Mouse (Mus musculus) myocyte (in vitro differentiated cells): ENCODE data around the gene Usp33.

Source experiments
- E2F4 ChIP-seq: IDR thresholded peaks from one replicate; pipeline ENCODE4 v1.6.1; 2011; ENCODE audit warnings: mild to moderate bottlenecking, control low read depth, moderate library complexity; ENCODE audit not compliant: insufficient read depth
- MAX ChIP-seq: IDR thresholded peaks from one replicate; pipeline ENCODE4 v1.6.1; 2011; ENCODE audit warnings: low read depth, mild to moderate bottlenecking, control low read depth
- MYOD1 ChIP-seq, 3 experiments: IDR thresholded peaks; one replicate each; pipeline ENCODE4 v1.6.1; 2011; ENCODE audit warnings: control low read depth in 2 of 3, low read depth in 2 of 3, mild to moderate bottlenecking in 2 of 3, moderate library complexity in 1 of 3; ENCODE audit not compliant: insufficient read length in 2 of 3, control insufficient read depth in 1 of 3
- MYOG ChIP-seq, 3 experiments: IDR thresholded peaks; one replicate each; pipeline ENCODE4 v1.6.1; 2011; ENCODE audit warnings: control low read depth in 2 of 3, low read depth in 2 of 3, mild to moderate bottlenecking in 2 of 3; ENCODE audit not compliant: insufficient read length in 2 of 3, control insufficient read depth in 1 of 3, insufficient read depth in 1 of 3
- POLR2A ChIP-seq: IDR thresholded peaks from one replicate; pipeline ENCODE4 v1.6.1; 2011; ENCODE audit warnings: low read depth, mild to moderate bottlenecking, control low read depth, moderate library complexity; ENCODE audit not compliant: insufficient read length
- POLR2AphosphoS2 ChIP-seq: IDR thresholded peaks from one replicate; pipeline ENCODE4 v1.6.1; 2011; ENCODE audit warnings: low read depth, control low read depth; ENCODE audit not compliant: insufficient read length
- SRF ChIP-seq: IDR thresholded peaks from one replicate; pipeline ENCODE4 v1.6.1; 2011; ENCODE audit warnings: low read depth; ENCODE audit not compliant: control insufficient read depth, insufficient read length
- TCF12 ChIP-seq: IDR thresholded peaks from one replicate; pipeline ENCODE4 v1.6.1; 2011; ENCODE audit warnings: mild to moderate bottlenecking, control low read depth; ENCODE audit not compliant: poor library complexity, insufficient read depth, severe bottlenecking
- USF1 ChIP-seq: IDR thresholded peaks from one replicate; pipeline ENCODE4 v1.6.1; 2011; ENCODE audit warnings: low read depth, mild to moderate bottlenecking, control low read depth, moderate library complexity

DNA sequence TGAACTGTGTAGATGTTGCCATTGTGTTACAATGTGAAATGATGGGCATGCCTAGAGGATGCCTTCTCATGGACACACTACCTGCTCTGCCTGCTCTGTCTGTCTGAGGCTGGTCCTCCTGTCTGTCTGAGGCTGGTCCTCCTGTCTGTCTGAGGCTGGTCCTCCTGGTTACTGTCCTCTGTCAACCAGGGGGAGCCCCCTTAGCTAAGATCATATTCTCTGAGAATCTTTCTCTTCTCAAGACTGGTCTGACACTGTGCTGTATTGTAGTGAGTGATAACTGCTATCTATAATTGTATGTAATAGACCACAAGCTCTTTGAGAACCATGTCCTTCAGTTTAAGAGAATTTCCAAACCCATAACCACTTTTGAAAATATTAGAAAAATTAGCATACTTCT, 89.3 kb downstream of the Usp33 start:
- TF ChIP-seq POLR2A (no peak), MAX (no peak), E2F4 (no peak), MYOG (IDR thresholded peaks at IDR 0.05; ENCODE audit: control insufficient read depth in 1 of 3, insufficient read depth in 1 of 3, insufficient read length in 2 of 3, low read depth in 2 of 3) (no peak), TCF12 (no peak), SRF (no peak), USF1 (no peak), POLR2AphosphoS2 (no peak), MYOD1 (IDR thresholded peaks at IDR 0.05; ENCODE audit: control insufficient read depth in 1 of 3, insufficient read length in 2 of 3, low read depth in 2 of 3) (no peak)
